Mouse (Mus musculus) stomach, postnatal 0 days (tissue): ENCODE measurements around the gene Gng13.

Experiments
- CTCF ChIP-seq: IDR thresholded peaks from 2 replicates; pipeline ENCODE4 v1.5.1; 2016; ENCODE audit warnings: antibody characterized with exemption, low read depth, mild to moderate bottlenecking, moderate library complexity
- EP300 ChIP-seq: optimal IDR thresholded peaks from 2 replicates; pipeline ENCODE3; 2016; ENCODE audit warnings: antibody characterized with exemption

DNA sequence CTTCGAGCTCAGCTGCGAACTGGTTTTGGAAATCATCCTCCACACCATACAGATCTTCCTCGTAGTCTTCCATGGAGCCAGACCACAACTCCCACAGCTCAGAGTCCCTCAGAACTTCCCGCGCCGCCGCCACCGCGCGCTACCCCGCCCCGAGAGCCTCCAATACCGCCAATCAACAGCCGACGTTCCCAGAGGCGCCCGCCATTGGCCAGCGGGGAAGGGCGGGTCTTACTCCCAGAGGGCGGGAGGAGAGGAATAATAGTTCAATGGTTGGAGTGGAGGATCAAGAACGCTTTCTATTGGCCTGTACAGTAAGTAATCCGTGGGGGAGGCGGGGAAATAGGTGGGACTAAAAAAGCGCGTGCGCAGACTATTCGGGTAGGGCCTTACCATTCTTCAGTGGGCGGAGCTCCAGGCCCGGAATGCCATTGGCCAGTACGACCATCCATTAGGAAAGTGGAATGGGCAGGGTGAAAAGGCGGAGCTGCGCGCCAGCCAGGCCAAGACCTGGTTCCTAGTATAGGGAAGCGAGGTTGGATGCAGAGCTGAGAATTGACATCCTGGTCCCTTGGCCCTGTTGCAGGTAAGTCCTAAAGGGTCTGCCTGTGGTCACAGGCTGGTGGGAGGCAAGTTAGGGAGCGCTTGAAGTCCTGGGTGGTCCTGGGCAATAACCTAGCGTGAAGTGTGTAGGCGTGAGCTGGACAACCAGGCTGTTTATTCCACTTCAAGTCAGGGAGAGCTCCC is 10.5 kb downstream of the Gng13 start, which contains the start of the genes Chtf18 and Rpusd1:
- no peak for TF ChIP-seq EP300
- no peak for TF ChIP-seq CTCF
